Mouse (Mus musculus) A20 (cell line): ENCODE measurements around the gene Defa17.
"Not testable (repeated sequence)": the region's sequence is repeated elsewhere in the genome, so short reads cannot be mapped to it uniquely, and the experiment has no call there.

ENCODE experiments used
- DNase-seq: peaks from one replicate; pipeline ENCODE4 v3.0.0-alpha.2; 2011; ENCODE audit warnings: low read depth, low spot score

Defa17 gene

DNA sequence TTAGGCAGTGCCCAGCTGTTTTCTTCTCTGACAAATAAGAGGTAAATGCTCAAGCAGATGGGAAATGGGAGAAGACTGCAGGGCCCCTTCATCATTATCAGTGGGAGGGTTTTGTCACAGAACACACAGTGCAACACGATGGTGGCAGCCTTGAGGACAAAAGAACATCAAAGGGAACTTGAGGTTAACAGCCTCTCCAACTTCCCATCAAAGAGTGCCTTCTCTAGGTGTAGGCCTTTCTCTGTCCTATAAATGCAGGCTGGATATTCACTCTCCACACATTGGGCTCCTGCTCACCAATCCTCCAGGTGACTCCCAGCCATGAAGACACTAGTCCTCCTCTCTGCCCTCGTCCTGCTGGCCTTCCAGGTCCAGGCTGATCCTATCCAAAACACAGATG lies at the start of gene Defa17:
Defa17 (plus strand) TSS at position 301 of the 400 bp plus-strand sequence.
- DNase-seq = not testable (repeated sequence)

DNA sequence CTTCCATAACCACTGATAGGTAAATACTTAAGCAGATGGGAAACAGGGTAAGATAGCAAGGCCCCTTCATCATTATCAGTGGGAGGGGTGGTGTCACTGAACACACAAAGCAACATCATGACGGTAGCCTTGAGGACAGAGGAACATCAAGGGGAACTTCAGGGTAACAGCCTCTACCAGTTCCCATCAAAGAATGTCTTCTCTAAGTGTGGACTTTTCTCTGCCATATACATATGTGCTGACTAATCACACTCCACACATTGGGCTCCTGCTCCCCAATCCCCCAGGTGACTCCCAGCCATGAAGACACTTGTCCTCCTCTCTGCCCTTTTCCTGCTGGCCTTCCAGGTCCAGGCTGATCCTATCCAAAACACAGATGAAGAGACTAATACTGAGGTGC lies 37.7 kb upstream of the Defa17 start, which contains the start of gene Defa26:
Defa26 (plus strand) TSS at position 301 of the 400 bp plus-strand sequence.
- DNase-seq = not testable (repeated sequence)

DNA sequence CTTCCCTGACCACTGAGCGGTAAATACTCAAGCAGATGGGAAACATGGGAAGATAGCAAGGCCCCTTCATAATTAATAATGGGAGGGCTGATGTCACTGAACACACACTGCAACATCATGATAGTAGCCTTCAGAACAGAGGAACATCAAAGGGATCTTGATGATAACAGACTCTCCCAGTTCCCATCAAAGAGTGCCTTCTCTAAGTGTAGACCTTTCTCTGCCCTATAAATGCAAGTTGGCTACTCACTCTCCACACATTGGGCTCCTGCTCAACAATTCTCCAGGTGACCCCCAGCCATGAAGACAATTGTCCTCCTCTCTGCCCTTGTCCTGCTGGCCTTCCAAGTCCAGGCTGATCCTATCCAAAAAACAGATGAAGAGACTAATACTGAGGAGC lies 9.9 kb downstream of the Defa17 start, which contains the start of gene Defa34:
Defa34 (plus strand) TSS at position 301 of the 400 bp plus-strand sequence.
- not testable (repeated sequence) for DNase-seq

DNA sequence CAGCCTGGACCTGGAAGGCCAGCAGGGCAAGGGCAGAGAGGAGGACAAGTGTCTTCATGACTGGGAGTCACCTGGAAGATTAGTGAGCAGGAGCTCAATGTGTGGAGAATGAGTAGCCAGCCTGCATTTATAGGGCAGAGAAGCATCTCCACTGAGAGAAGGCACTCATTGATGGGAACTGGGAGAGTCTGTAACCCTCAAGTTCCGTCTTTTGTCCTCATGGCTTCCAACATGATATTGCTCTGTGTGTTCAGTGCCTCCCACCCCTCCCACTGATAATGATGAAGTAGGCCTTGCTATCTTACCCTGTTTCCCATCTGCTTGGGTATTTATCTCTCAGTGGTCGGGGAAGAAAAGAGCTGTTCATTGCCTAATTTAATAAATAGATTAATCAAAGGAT lies 48.0 kb downstream of the Defa17 start, which contains the start of gene AY761184:
AY761184 (minus strand) TSS at position 101 of the 400 bp plus-strand sequence.
- DNase-seq = not testable (repeated sequence)
